Mouse (Mus musculus) liver, embryonic 14.5 days (tissue): ENCODE measurements at regions not wholly inside any gene's neighbourhood (a gene's known extent, or its start where the extent isn't known, plus 50 kb on each side); places are given as distances from the start of the nearest gene placed in this dataset.

ENCODE experiments used
- CTCF ChIP-seq: IDR thresholded peaks from 2 replicates; pipeline ENCODE4 v1.5.1; 2016; ENCODE audit warnings: antibody characterized with exemption, low read depth, control low read depth
- EP300 ChIP-seq: IDR thresholded peaks from 2 replicates; pipeline ENCODE4 v1.6.1; 2016; ENCODE audit warnings: antibody characterized with exemption, low read depth

DNA sequence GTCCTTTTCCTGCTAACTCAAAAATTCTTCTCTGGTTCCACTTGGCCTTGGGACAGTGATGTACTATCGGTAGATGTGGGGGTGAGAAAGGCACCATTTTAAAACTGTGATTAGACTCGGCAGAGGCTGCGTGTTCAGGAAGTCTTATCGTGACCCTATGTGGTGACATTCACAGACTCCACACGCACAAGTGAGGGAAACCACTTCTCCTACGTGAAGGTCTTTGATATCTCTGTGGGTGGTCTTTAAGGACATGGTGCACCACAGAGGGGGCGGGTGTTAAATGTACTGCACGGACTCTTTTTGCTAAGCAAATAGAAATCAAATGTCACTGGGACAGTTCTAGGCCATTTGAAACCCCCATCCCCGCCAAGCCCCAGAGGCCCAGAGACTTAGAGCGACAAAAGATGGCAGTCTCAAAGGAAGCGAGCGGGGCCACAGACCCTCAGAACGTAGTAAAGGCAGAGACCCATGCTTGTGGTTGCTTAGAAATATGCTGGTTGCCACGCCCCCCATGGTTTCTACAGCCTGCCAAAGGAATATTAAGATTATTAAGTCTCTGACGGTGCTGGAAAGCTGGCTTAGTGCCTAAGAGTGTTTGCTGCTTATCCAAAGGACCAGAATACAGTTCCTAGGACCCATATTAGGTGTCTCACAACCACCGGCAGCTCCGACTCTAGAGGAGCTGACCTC is 73.6 kb upstream of the Slc45a1 start:
- TF ChIP-seq EP300 = no peak
- no peak for TF ChIP-seq CTCF
